Mouse (Mus musculus): Measurements from ENCODE around the gene Pcbp1. TPM values are rescaled to one million over a fixed set of nuclear protein-coding genes. Genes with fewer than 3 reads are reported as not detected.
A peak's percentile ranks its signal among the peaks of the same experiment; 100 is the strongest.
"Not testable (repeated sequence)": the region's sequence is repeated elsewhere in the genome, so short reads cannot be mapped to it uniquely, and the experiment has no call there.

The Pcbp1 gene
- 36.4 to 57.1 TPM (median 52.3 TPM) in 3 replicates for total RNA-seq (2017)

DNA sequence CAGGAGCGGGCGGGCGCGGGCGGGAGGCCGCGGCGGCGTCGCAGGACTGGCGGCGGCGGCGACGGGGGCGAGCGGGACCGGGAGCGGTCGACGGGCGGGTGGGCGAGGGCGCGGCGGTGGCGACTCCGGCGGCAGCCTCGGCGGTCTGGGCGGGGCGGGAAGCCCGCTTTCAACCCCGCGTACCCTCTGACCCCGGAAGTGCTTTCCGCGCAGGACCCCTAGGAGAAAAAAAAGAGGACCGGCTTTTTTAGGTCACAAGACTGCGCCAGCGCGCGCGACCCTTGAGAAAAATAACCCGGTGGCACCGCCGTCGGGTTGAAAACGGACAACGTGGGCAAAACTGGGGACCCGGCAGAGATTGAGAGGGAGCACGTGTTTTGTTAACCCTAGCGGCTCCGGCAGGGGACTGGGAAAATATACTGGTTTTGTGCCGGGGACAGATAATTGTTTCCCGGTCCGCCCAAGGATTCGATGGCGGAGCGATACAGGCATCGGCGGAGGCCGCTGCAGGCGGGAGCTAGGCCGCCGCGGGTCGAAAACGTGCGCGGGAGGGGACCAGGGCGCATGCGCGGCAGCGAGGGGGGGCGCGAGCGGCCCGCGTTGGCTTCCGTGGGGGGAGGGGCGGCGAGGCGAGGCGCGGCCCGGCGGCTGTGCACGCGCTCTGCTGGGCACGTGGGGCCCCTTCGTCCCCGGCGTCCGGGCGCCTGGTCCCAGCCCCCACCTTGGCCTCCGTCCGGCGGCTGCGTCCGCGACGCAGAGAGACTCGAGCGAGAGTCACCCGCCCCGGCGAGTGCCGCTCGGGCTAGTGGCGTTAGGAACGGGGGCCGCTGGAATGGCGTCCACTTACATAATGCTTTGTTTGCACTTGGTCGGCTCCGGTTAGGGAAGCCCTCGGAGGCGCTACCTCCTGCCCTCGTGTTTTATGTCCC, at the start of gene Pcbp1:
Gene Pcbp1 (minus strand): TSS at position 290 of the 929 bp plus-strand sequence.
- peak; percentile 59 for ATAC-seq (replicated peaks; ENCODE audit: insufficient number of reproducible peaks, low FRiP score, low TSS enrichment, poor library complexity, severe bottlenecking)

DNA sequence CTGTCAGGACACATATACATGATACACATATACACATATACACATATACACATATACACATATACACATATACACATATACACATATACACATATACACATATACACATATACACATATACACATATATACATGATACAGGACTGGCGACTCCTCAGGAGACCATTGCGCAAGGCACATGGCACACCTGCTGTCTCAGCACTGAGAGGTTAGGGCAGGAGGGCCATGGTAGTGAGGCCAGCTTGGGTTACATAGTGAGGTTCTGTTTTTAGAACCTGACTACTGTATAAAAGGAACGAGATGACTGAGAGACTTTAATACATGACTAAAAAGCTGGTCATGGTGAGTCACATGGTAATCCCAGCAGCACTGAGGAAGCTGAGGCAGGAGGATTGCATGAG, 48.4 kb upstream of the Pcbp1 start:
- no peak for ATAC-seq (replicated peaks; ENCODE audit: insufficient number of reproducible peaks, low FRiP score, low TSS enrichment, poor library complexity, severe bottlenecking)

GRCm38 (mm10) chr6:86570830-86571229, 44.7 kb upstream of the Pcbp1 start:
- ATAC-seq (replicated peaks; ENCODE audit: insufficient number of reproducible peaks, low FRiP score, low TSS enrichment, poor library complexity, severe bottlenecking), result peak; percentile 60

GRCm38 (mm10) chr6:86569461-86569820, 43.3 kb upstream of the Pcbp1 start:
- ATAC-seq (replicated peaks; ENCODE audit: insufficient number of reproducible peaks, low FRiP score, low TSS enrichment, poor library complexity, severe bottlenecking), result no peak

DNA sequence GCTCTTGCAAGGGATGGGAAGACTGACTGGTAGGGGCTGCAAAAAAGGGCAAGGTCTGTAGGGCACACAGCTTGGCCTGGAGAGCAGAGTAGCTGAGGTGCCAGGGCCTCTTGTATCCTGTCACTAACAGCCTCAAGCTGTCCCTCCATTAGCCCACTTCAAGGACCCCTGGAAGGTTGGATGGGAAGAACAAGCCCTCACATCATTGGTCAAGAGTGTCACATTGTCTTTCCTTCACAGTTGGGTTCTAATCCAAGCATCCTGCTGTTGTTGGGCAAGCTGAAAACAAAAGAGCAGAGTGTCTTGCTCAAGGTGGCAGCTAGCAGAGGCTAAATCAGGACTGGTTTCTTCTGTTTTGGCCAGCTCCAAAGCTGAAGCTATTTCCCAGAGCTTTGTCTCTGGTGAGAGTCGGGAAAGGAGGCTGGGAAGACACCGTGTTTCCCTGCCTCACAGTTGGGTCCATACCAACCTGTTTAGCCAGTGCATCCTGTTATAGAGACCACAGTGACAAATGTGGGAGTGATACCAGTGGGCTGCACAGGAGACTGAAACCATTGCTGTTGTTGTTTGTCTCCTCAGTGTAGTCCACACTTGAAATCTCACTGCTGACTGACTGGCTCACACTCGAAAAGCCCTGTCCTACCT, 42.8 kb upstream of the Pcbp1 start:
- no peak; the same call in 1 of the 2 replicates for ATAC-seq (replicated peaks; ENCODE audit: insufficient number of reproducible peaks, low FRiP score, low TSS enrichment, poor library complexity, severe bottlenecking)

DNA sequence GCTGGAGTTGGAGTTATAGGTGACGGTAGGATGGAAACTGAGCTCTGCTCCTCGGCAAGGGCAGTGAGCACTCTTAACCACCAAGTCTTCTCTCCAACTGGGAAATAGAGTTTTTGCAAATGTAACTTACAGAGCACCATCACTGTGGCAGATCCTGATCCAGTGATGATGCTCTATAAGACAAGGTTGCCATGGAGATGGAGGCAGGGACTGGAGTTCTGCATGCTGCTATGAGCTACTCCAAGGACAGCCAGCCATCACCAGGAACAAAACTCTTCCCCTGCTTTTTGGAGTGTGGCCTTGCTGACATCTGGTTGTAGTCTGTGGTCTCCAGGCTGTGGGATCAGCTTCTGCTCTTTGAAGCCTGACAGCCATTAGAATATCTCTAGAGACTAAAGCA, 39.7 kb upstream of the Pcbp1 start:
- no peak for ATAC-seq (replicated peaks; ENCODE audit: insufficient number of reproducible peaks, low FRiP score, low TSS enrichment, poor library complexity, severe bottlenecking)

GRCm38 (mm10) chr6:86557182-86557581, 31.1 kb upstream of the Pcbp1 start:
- not testable (repeated sequence) for ATAC-seq (replicated peaks; ENCODE audit: insufficient number of reproducible peaks, low FRiP score, low TSS enrichment, poor library complexity, severe bottlenecking)

DNA sequence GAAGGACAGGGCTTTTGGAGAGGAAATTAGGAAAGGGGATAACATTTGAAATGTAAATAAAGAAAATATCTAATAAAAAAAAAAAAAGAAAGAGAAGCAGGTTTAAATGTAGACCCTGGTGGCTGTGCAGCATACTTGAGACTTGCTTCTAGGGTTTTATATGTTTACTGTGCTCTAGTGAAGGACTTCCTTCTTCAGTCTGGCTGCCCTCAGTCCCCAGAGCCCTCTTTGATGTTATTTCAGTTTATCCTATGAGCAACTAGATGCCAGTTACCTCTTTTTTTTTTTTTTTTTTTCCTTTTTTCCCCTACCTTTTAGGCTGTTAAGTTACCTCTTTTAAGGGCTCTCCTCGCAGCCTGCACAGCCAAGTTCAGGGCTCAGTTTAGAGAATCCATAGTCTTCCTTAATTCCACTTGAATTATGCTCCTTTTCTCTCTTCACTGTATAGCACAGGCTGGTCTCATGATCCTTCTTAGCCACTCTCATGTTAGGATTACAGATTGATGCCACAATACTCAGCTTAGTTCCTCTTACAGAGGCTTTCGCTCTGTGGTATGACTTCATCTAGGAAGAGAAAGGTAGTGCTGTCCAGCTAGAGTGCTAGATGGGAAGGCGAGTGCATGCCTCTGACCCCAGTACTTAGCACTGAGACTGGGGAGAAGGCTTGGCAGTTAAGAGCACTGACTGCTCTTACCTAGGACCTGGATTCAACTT, 30.4 kb upstream of the Pcbp1 start:
- ATAC-seq (replicated peaks; ENCODE audit: insufficient number of reproducible peaks, low FRiP score, low TSS enrichment, poor library complexity, severe bottlenecking), result peak; percentile 68

DNA sequence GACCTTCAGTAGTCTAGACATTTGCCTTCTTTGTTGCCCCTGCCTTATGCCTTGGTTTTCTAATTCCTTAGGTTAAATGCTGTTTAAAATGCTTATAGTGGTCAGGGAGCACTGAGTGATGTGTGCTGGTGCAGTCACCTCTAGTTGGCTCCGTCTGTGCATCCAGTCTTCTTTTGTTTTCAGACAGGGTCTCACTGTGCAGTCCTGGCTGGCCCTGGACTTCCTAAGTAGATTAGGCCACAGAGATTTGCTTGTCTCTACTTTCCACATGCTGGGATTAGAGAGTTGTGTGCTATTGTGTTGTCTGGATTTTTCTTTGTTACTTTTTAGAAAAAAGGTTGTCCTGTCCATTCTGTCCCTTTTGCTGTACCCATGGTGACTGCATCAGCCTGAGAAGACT, 24.5 kb upstream of the Pcbp1 start:
- ATAC-seq (replicated peaks; ENCODE audit: insufficient number of reproducible peaks, low FRiP score, low TSS enrichment, poor library complexity, severe bottlenecking), result no peak

DNA sequence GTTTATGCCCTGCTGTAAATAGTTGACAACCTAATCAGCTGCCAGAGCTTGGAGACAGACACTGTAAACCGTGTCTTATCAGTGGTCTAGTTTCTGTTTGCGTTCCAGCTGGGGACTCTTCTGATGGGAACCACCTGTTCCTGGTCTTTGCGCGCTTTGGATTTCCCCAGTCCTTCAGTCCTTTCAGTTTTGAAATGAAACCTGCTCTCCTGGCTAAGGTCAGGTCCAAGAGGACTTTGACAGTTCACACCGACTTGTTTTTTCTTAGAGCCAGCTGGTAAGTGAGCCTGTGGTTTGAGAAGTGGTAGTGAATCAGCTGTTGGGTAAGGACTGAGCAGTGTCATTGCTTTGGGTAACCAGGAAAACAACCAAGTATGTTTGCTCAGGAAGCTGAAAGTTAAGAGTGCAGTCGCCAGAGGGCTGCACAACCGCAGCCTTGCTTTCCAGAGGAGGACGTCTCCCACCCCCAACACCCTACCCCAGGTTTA, 21.8 kb upstream of the Pcbp1 start:
- ATAC-seq (replicated peaks; ENCODE audit: insufficient number of reproducible peaks, low FRiP score, low TSS enrichment, poor library complexity, severe bottlenecking), result peak; percentile 57; the same call in 1 of the 2 replicates

DNA sequence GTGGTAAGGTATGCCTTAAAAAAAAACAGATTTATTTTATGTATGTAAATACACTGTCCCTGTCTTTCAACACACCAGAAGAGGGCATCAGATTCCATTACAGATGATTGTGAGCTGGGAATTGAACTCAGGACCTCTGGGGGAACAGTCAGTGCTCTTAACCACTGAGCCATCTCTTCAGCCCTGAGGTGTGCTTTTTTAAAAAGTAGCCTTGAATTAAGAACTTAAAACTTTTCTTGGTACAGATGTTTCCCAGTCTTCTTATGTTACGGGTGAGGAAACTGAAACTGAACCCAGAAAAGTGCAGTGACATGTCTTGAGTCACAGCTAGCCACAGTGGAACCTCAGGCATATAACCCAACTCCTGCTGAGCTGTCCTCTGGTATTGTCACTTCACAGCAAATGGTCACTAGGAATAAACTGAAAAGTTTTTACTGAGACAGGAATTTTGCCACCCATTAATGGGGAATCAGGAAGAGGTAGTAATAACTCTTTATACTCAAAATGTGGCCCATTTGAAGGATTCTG, 21.2 kb upstream of the Pcbp1 start:
- no peak for ATAC-seq (replicated peaks; ENCODE audit: insufficient number of reproducible peaks, low FRiP score, low TSS enrichment, poor library complexity, severe bottlenecking)

GRCm38 (mm10) chr6:86545236-86545635, 19.1 kb upstream of the Pcbp1 start:
- ATAC-seq (replicated peaks; ENCODE audit: insufficient number of reproducible peaks, low FRiP score, low TSS enrichment, poor library complexity, severe bottlenecking), result peak; percentile 78

DNA sequence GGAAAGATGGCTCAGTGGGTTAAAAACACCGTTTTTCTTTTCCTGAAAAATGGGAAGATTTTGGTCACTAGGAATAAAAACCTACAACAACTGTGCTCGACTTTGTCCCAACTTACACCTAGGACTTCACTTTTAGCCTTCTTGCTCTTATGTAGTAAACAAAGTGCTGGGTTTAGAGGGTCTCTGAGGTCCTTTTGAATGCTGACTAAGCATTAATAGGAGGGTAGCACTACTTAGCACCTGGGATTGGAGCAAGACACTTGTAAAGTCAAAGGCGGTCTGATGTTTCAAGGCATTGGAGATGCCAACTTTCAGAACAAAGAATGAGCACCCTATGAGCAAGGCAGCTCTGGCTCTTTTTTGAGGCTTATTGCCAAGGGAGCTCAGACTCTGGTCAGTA, 17.7 kb upstream of the Pcbp1 start:
- ATAC-seq (replicated peaks; ENCODE audit: insufficient number of reproducible peaks, low FRiP score, low TSS enrichment, poor library complexity, severe bottlenecking), result no peak

DNA sequence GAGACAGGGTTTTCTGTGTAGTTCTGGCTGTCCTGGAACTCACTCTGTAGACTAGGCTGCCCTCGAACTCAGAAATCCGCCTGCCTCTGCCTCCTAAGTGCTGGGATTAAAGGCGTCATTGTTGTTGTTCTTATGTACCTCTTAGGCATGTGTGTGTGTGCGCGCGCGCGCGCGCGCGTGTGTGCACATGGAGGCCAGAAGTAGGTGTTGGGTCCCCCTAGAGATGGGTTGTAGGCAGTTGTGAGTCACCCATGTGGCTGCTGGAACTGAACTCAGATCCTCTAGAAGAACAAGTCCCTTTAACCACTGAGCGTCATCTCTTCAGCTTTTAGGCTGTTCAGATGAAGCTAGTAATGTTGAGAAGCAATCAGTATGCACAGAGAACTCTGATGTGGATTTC, 16.9 kb upstream of the Pcbp1 start:
- no peak for ATAC-seq (replicated peaks; ENCODE audit: insufficient number of reproducible peaks, low FRiP score, low TSS enrichment, poor library complexity, severe bottlenecking)

DNA sequence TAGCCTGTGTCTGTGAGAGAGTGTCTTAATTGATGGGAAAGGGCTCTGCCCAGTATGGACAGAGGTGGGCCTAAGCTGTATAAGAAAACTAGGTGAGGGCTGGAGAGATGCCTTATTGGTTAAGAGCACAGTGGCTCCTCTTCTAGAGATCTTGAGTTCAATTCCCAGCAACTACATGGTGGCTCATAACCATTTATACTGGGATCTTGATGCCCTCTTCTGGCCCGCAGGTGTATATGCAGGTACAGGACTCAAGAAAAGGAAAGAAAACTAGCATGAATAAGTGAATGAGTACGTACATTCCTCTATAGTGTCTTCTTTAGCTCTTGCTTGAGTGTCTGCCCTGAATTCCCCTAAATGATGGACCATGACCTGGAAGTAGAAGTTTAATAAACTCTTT, 15.5 kb upstream of the Pcbp1 start:
- no peak for ATAC-seq (replicated peaks; ENCODE audit: insufficient number of reproducible peaks, low FRiP score, low TSS enrichment, poor library complexity, severe bottlenecking)

- no peak for ATAC-seq (replicated peaks; ENCODE audit: insufficient number of reproducible peaks, low FRiP score, low TSS enrichment, poor library complexity, severe bottlenecking)
These were observed 2.3 kb upstream of the Pcbp1 start for GRCm38 (mm10) chr6:86528451-86528785.

GRCm38 (mm10) chr6:86527766-86528450, 1.8 kb upstream of the Pcbp1 start:
- ATAC-seq (replicated peaks; ENCODE audit: insufficient number of reproducible peaks, low FRiP score, low TSS enrichment, poor library complexity, severe bottlenecking), result no peak

- peak; percentile 27 for ATAC-seq (replicated peaks; ENCODE audit: insufficient number of reproducible peaks, low FRiP score, low TSS enrichment, poor library complexity, severe bottlenecking)
These were observed 1.0 kb upstream of the Pcbp1 start for GRCm38 (mm10) chr6:86526961-86527740.
